Mouse (Mus musculus) megakaryocyte progenitor cell, adult 5-6 weeks (primary cell): Measurements from ENCODE around the gene Arrb1. TPM values are rescaled to one million over a fixed set of nuclear protein-coding genes. Genes with fewer than 3 reads are reported as not detected.
A peak's percentile ranks its signal among the peaks of the same experiment; 100 is the strongest.

Source experiments
- ATAC-seq: replicated peaks from 2 replicates; pipeline ENCODE4 v1.8.0; 2016; ENCODE audit warnings: mild to moderate bottlenecking, moderate TSS enrichment, inconsistent platforms; ENCODE audit not compliant: poor library complexity
- total RNA-seq, 2 experiments: library from RNA; stranded (forward) in 1 of 2; stranded (reverse) in 1 of 2; fragments of 157-497, 149-512 nt in 1 of 2; fragments of 200-1000 nt in 1 of 2; gene quantifications; 2 replicates each; pipeline versions ENCODE4 v1.2.3 to v1.2.4; 2015 to 2017

Gene Arrb1
- total RNA-seq, 2 experiments from 2014 or later: 23.5 to 48.2 TPM

- ATAC-seq: peak; percentile 40
Measured at GRCm38 (mm10) chr7:99535741-99536501, 655 bp downstream of the Arrb1 start.

GRCm38 (mm10) chr7:99537183-99537756, 2.0 kb downstream of the Arrb1 start:
- ATAC-seq: no peak

GRCm38 (mm10) chr7:99538421-99538820, 3.2 kb downstream of the Arrb1 start:
- no peak for ATAC-seq

GRCm38 (mm10) chr7:99539201-99539891, 4.1 kb downstream of the Arrb1 start:
- ATAC-seq: peak; percentile 35

GRCm38 (mm10) chr7:99540016-99540415, 4.8 kb downstream of the Arrb1 start:
- ATAC-seq: no peak

GRCm38 (mm10) chr7:99541204-99541603, 5.9 kb downstream of the Arrb1 start:
- no peak for ATAC-seq

GRCm38 (mm10) chr7:99544272-99544671, 9.0 kb downstream of the Arrb1 start:
- 0 out of 2 replicates have a peak, but pooled peaks have one; percentile 1 for ATAC-seq

- ATAC-seq: peak; percentile 56
Measured at GRCm38 (mm10) chr7:99545885-99546745, 10.8 kb downstream of the Arrb1 start.

GRCm38 (mm10) chr7:99547584-99548487, 12.6 kb downstream of the Arrb1 start:
- no peak for ATAC-seq

- no peak; the same call in 1 of the 2 replicates for ATAC-seq
Measured at GRCm38 (mm10) chr7:99549668-99550067, 14.4 kb downstream of the Arrb1 start.

- ATAC-seq: no peak
Measured at GRCm38 (mm10) chr7:99551623-99552022, 16.4 kb downstream of the Arrb1 start.

GRCm38 (mm10) chr7:99553222-99553884, 18.1 kb downstream of the Arrb1 start:
- ATAC-seq: no peak

GRCm38 (mm10) chr7:99553885-99554269, 18.6 kb downstream of the Arrb1 start:
- ATAC-seq: no peak

- peak; percentile 87 for ATAC-seq
Measured at GRCm38 (mm10) chr7:99555862-99556261, 20.6 kb downstream of the Arrb1 start.

GRCm38 (mm10) chr7:99559091-99559490, 23.8 kb downstream of the Arrb1 start:
- ATAC-seq: no peak

- no peak for ATAC-seq
Measured at GRCm38 (mm10) chr7:99562478-99562877, 27.2 kb downstream of the Arrb1 start.

- no peak for ATAC-seq
Measured at GRCm38 (mm10) chr7:99563224-99563623, 28.0 kb downstream of the Arrb1 start.

GRCm38 (mm10) chr7:99565325-99565881, 30.1 kb downstream of the Arrb1 start:
- ATAC-seq: peak; percentile 26; the same call in 1 of the 2 replicates

- no peak for ATAC-seq
Measured at GRCm38 (mm10) chr7:99570680-99571079, 35.4 kb downstream of the Arrb1 start.
